Mouse (Mus musculus) embryonic facial prominence, embryonic 13.5 days (tissue): ENCODE measurements around the gene Lpp. TPM values are rescaled to one million over a fixed set of nuclear protein-coding genes. Genes with fewer than 3 reads are reported as not detected.

Experiments used
- ATAC-seq: fragments of 200-750 bp; cut with Nextera tagmentation; 2 replicates; pipeline ENCODE4 v1.8.0; 2017; ENCODE audit warnings: low read depth; ENCODE audit not compliant: insufficient number of reproducible peaks, insufficient read depth, low FRiP score, low TSS enrichment
- H3K27ac ChIP-seq: fragments of 300-500 bp; sonication (generic); 2 replicates; pipeline ENCODE4 v1.5.1; 2015; ENCODE audit warnings: moderate library complexity, mild to moderate bottlenecking, inconsistent platforms
- H3K27me3 ChIP-seq: fragments of 300-500 bp; sonication (generic); 2 replicates; pipeline ENCODE4 v1.6.1; 2015; ENCODE audit warnings: mild to moderate bottlenecking, inconsistent platforms
- H3K36me3 ChIP-seq: fragments of 300-500 bp; sonication (generic); 2 replicates; pipeline ENCODE4 v1.6.1; 2015; ENCODE audit warnings: mild to moderate bottlenecking, inconsistent platforms
- H3K4me1 ChIP-seq: fragments of 300-500 bp; sonication (generic); 2 replicates; pipeline ENCODE4 v1.6.1; 2015; ENCODE audit warnings: inconsistent platforms
- H3K4me2 ChIP-seq: fragments of 300-500 bp; sonication (generic); 2 replicates; pipeline ENCODE4 v1.6.1; 2015; ENCODE audit warnings: moderate library complexity, mild to moderate bottlenecking, inconsistent platforms
- H3K4me3 ChIP-seq: fragments of 300-500 bp; sonication (generic); 2 replicates; pipeline ENCODE4 v1.5.1; 2015; ENCODE audit warnings: mild to moderate bottlenecking, inconsistent platforms
- H3K9ac ChIP-seq: fragments of 300-500 bp; sonication (generic); 2 replicates; pipeline ENCODE4 v1.6.1; 2015; ENCODE audit warnings: mild to moderate bottlenecking, inconsistent platforms
- H3K9me3 ChIP-seq: fragments of 300-500 bp; sonication (generic); 2 replicates; pipeline ENCODE4 v1.6.1; 2016; ENCODE audit warnings: inconsistent platforms
- WGBS: fragments of 180-500 bp; shearing (Covaris S2); methylation state at CpG from one replicate; pipeline ENCODE4 v1.1.7; 2015; ENCODE audit warnings: mixed read lengths; 5-methylcytosine and 5-hydroxymethylcytosine counted together
- polyA plus RNA-seq: library from polyadenylated mRNA; unstranded; fragments of >200 nt; fragmentation: Nextera tagmentation; extraction: Ambion mirVana; gene quantifications from 2 replicates; pipeline ENCODE4 v1.2.1, GENCODE M21; 2015

Gene Lpp
- polyA plus RNA-seq, 1 experiment from 2014 or later = 49.3 TPM

DNA sequence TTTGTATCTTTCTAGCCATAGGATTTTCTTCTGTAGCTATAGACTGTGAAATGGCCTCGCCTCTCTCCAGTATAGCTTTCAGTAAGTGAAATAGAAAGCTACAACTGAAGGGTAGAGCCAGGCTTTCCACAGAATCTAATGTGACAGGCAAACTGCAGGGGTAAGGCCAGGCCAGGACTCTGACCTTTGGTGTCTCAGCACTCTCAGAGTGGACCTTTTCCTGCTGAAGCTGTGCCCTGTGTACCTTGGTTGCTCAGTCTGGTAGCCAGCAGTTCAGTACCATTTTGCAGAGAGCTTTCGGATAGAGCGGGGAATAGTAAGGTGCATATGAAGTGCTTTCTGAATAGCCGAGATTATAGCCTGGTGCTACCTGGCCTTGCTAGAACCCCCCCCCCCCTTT, 9.5 kb downstream of the Lpp start:
- Histone ChIP-seq H3K27ac (no peak overlapping the region), H3K36me3 (peaks cover 33% of the 10 kb centered on the region), H3K9me3 (no peaks in the 10 kb centered on the region; the same call in none of the 2 replicates), H3K27me3 (no peaks in the 10 kb centered on the region), H3K4me1 (peaks cover 9% of the 10 kb centered on the region; the same call in 1 of the 2 replicates), H3K9ac (no peak overlapping the region), H3K4me3 (no peak overlapping the region), H3K4me2 (no peak overlapping the region)
- 94% methylated on average over 4 of the region's 4 CpGs for WGBS
- ATAC-seq = no peak

GRCm38 (mm10) chr16:24403733-24404380, 10.6 kb downstream of the Lpp start:
- no peak for ATAC-seq
- H3K4me2 ChIP-seq = no peak overlapping the region
- 85% methylated on average over 8 of the region's 8 CpGs for WGBS
- peaks cover 33% of the 10 kb centered on the region for H3K36me3 ChIP-seq
- H3K4me1 ChIP-seq = 0 out of 2 replicates have a peak, but pooled peaks cover 5% of the 10 kb centered on the region
- H3K9ac ChIP-seq = no peak overlapping the region
- H3K4me3 ChIP-seq = no peak overlapping the region
- no peaks in the 10 kb centered on the region for H3K27me3 ChIP-seq
- no peaks in the 10 kb centered on the region; the same call in none of the 2 replicates for H3K9me3 ChIP-seq
- H3K27ac ChIP-seq = no peak overlapping the region

DNA sequence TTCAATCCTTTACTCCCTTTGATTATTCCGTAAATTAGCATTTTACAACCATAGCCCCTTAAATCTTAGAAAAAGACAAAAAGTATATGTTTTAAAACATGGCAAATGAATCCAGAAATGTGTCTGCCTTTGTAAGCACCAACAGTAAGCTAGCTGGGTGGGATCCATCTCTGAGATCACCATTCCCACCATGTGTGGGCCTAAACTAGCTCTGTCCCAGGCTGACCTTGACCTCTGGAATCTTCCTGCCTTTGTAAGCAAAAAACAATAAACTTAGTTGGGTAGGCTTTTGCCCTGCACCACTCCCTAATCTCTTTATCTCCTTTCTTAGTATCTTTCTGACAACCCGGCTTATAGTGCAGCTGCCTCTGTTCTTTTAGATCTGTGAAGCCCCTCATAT, 13.2 kb downstream of the Lpp start:
- Histone ChIP-seq H3K27ac (no peak overlapping the region), H3K27me3 (no peaks in the 10 kb centered on the region), H3K4me2 (no peak overlapping the region), H3K4me3 (no peak overlapping the region), H3K9me3 (no peaks in the 10 kb centered on the region; the same call in none of the 2 replicates), H3K4me1 (0 out of 2 replicates have a peak, but pooled peaks cover 5% of the 10 kb centered on the region), H3K36me3 (peaks cover 33% of the 10 kb centered on the region), H3K9ac (no peak overlapping the region)
- 96% methylated on average over 2 of the region's 2 CpGs for WGBS
- no peak for ATAC-seq

GRCm38 (mm10) chr16:24411281-24411680, 18.0 kb downstream of the Lpp start:
- WGBS = 86% methylated on average over 6 of the region's 6 CpGs
- no peak overlapping the region for H3K27ac ChIP-seq
- no peaks in the 10 kb centered on the region for H3K4me1 ChIP-seq
- no peak overlapping the region for H3K4me2 ChIP-seq
- H3K27me3 ChIP-seq = no peaks in the 10 kb centered on the region
- no peaks in the 10 kb centered on the region; the same call in none of the 2 replicates for H3K9me3 ChIP-seq
- no peak overlapping the region for H3K9ac ChIP-seq
- H3K4me3 ChIP-seq = no peak overlapping the region
- no peak for ATAC-seq
- H3K36me3 ChIP-seq = peaks cover 26% of the 10 kb centered on the region

DNA sequence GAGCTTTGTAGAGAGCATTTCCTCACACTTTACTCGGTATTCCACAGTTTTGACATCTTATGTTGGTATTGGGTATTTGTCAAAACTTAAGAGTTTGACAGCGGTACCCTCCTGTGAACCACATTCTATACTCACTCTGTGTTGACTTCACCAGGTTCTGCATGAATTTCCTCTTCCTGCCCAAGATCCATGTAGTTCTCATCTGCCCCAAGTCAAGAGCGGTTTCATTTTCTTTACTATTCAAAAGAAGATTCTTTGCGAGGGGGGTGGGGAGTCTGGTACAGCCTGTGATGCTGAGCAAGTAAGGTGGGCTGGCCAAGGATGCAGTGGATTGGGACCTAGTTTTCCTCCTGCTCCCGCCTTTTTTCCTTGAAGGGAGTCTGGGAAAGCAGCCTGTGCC, 18.9 kb downstream of the Lpp start:
- WGBS = 91% methylated on average over 5 of the region's 5 CpGs
- no peak overlapping the region for H3K4me3 ChIP-seq
- no peaks in the 10 kb centered on the region for H3K9me3 ChIP-seq
- H3K27me3 ChIP-seq = no peaks in the 10 kb centered on the region
- ATAC-seq = no peak
- H3K4me2 ChIP-seq = no peak overlapping the region
- H3K27ac ChIP-seq = no peak overlapping the region
- H3K36me3 ChIP-seq = peaks cover 25% of the 10 kb centered on the region
- H3K4me1 ChIP-seq = peaks cover 4% of the 10 kb centered on the region
- no peak overlapping the region for H3K9ac ChIP-seq

DNA sequence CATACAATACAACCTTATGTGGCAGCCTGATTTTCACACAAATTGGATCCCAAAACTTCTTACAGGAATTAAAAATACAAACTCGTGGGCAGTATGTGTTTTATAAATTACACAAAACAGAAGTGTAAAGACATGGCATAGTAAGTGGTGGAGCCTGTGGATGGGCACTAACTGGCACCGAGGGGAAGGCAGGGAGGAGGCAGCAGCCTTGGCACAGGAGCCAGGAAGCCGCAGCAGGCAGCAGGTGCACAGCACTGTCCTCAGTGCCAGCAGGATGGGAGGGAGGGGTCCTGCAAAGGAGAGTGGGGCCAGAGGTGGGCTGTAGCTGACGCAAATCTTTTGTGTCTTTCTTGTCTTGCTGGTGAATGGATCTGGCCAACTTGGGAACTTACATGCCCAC, 19.8 kb downstream of the Lpp start:
- peaks cover 25% of the 10 kb centered on the region for H3K36me3 ChIP-seq
- no peaks in the 10 kb centered on the region for H3K27me3 ChIP-seq
- no peak overlapping the region for H3K4me3 ChIP-seq
- 97% methylated on average over 4 of the region's 4 CpGs for WGBS
- peaks cover 13% of the 10 kb centered on the region for H3K4me1 ChIP-seq
- H3K9ac ChIP-seq = no peak overlapping the region
- no peak overlapping the region for H3K27ac ChIP-seq
- H3K4me2 ChIP-seq = no peak overlapping the region
- no peaks in the 10 kb centered on the region for H3K9me3 ChIP-seq
- ATAC-seq = no peak

DNA sequence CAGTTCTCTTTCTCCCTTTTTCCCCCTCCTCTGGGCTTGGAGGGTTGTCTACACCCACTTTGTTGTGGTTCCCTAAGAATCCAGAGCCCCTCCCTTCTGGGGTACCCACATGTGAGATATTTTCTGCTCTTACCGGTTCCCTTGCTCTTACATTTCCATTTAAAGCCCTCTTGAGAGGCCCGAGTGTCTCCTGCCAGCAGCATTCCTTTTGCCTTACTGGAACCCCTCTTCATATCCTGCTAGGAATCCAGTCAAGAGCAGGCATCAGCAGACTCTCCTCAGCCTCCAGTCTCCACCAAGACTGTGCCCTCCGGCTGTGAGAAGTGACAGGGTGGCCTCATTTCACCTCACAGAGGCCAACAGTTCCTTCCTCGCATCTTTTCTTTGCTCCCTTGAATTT, 24.7 kb downstream of the Lpp start:
- Histone ChIP-seq H3K9me3 (no peaks in the 10 kb centered on the region), H3K4me1 (peaks cover 26% of the 10 kb centered on the region), H3K4me3 (no peak overlapping the region), H3K27ac (no peak overlapping the region), H3K9ac (no peak overlapping the region), H3K36me3 (peaks cover 16% of the 10 kb centered on the region), H3K4me2 (no peak overlapping the region), H3K27me3 (no peaks in the 10 kb centered on the region)
- WGBS = 44% methylated on average over 4 of the region's 4 CpGs
- ATAC-seq = no peak

DNA sequence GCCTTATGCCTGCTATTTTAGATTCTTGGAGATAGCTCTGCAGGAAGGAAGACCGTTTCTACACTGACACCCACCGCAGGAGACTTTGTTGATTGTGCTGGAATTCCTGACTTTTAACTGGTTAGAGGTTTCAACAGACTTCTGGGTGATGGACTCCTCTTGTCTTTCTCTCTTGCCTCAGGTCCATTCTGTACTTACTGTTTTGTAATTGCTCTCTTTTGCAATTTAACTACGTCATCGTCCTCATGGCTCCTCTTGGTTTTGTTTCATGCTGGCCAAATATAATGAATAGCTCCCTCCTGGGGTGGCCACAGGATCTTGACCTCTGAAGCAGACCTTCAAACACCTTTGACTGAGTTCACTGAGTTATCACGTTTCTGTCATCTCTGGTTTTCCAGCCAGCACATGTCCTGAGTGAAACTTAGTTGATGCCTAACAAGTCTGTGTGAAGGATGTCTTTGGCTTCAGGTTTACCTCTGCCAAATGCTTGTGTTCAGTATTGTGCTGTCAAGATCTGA, 27.4 kb downstream of the Lpp start:
- no peak overlapping the region for H3K9ac ChIP-seq
- no peaks in the 10 kb centered on the region for H3K27me3 ChIP-seq
- no peak for ATAC-seq
- 68% methylated on average over 5 of the region's 5 CpGs for WGBS
- no peak overlapping the region for H3K27ac ChIP-seq
- no peak overlapping the region for H3K4me2 ChIP-seq
- peaks cover 40% of the 10 kb centered on the region for H3K4me1 ChIP-seq
- H3K36me3 ChIP-seq = peaks cover 13% of the 10 kb centered on the region
- H3K9me3 ChIP-seq = no peaks in the 10 kb centered on the region
- no peak overlapping the region for H3K4me3 ChIP-seq

- H3K9me3 ChIP-seq = no peaks in the 10 kb centered on the region
- H3K4me3 ChIP-seq = no peak overlapping the region
- H3K4me2 ChIP-seq = no peak overlapping the region
- WGBS = 69% methylated on average over 4 of the region's 4 CpGs
- H3K27me3 ChIP-seq = no peaks in the 10 kb centered on the region
- H3K9ac ChIP-seq = no peak overlapping the region
- 0 out of 2 replicates have a peak, but pooled peaks cover 1% of the 10 kb centered on the region for H3K36me3 ChIP-seq
- H3K4me1 ChIP-seq = peaks cover 40% of the 10 kb centered on the region
- no peak overlapping the region for H3K27ac ChIP-seq
- no peak for ATAC-seq
Measured at GRCm38 (mm10) chr16:24421687-24422418, 28.5 kb downstream of the Lpp start.

- Histone ChIP-seq H3K27me3 (no peaks in the 10 kb centered on the region), H3K4me1 (peaks cover 36% of the 10 kb centered on the region), H3K4me2 (no peak overlapping the region), H3K4me3 (no peak overlapping the region), H3K9me3 (no peaks in the 10 kb centered on the region), H3K9ac (no peak overlapping the region), H3K27ac (no peak overlapping the region), H3K36me3 (no peaks in the 10 kb centered on the region)
- WGBS = 76% methylated on average over 4 of the region's 4 CpGs
- no peak for ATAC-seq
Measured at GRCm38 (mm10) chr16:24423196-24423595, 29.9 kb downstream of the Lpp start.

- no peaks in the 10 kb centered on the region for H3K27me3 ChIP-seq
- no peak overlapping the region for H3K27ac ChIP-seq
- peaks cover 36% of the 10 kb centered on the region for H3K4me1 ChIP-seq
- no peak overlapping the region for H3K4me3 ChIP-seq
- H3K36me3 ChIP-seq = no peaks in the 10 kb centered on the region
- H3K9ac ChIP-seq = no peak overlapping the region
- no peak overlapping the region for H3K4me2 ChIP-seq
- 70% methylated on average over 4 of the region's 4 CpGs for WGBS
- no peaks in the 10 kb centered on the region for H3K9me3 ChIP-seq
- ATAC-seq = no peak
Measured at GRCm38 (mm10) chr16:24423751-24424150, 30.4 kb downstream of the Lpp start.
